Mouse (Mus musculus): ENCODE measurements at regions not wholly inside any gene's neighbourhood (a gene's known extent, or its start where the extent isn't known, plus 50 kb on each side); places are given as distances from the start of the nearest gene placed in this dataset.

DNA sequence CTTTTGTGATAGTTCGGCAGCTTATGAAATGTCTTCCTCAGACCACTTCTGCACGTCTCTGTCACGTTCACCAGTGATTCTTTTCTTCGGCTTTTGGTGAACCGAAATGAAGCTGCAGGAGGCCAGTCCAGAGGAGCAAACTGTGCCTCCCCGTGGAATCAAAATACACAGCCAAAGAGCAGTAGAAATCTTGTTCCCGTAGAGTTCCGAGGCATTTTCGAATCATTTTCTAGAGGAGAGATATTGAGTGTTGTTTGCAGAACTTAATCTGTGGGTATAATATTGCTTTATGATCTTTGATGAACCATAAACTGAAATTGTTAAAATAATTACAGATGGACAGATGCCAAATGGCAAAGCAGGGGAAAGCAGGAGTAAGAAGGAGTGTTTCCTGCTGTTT, 52.4 kb upstream of the Akirin2 start:
- WGBS, result 67% methylated on average over 9 of the region's 9 CpGs
- no peak overlapping the region for H3K4me3 ChIP-seq (ENCODE audit: low read depth, low read length)
- ATAC-seq (ENCODE audit: insufficient read depth), result no peak
- no peaks in the 10 kb centered on the region for H3K4me1 ChIP-seq (ENCODE audit: insufficient read depth)
- 0 out of 2 replicates have a peak, but pooled peaks cover 5% of the 10 kb centered on the region for H3K9me3 ChIP-seq (ENCODE audit: low read depth, low read length)
- no peaks in the 10 kb centered on the region for H3K27me3 ChIP-seq (ENCODE audit: insufficient read depth, low read length)
- peak overlapping the region; percentile 61 for H3K27ac ChIP-seq (ENCODE audit: low read depth)
- no peaks in the 10 kb centered on the region for H3K36me3 ChIP-seq (ENCODE audit: insufficient read depth)
- H3K9ac ChIP-seq, result no peak overlapping the region
- no peak for TF ChIP-seq CTCF (IDR thresholded peaks at IDR 0.05; ENCODE audit: low read depth)
- DNase-seq, result peak; percentile 57
- no peak overlapping the region for H3K4me2 ChIP-seq

DNA sequence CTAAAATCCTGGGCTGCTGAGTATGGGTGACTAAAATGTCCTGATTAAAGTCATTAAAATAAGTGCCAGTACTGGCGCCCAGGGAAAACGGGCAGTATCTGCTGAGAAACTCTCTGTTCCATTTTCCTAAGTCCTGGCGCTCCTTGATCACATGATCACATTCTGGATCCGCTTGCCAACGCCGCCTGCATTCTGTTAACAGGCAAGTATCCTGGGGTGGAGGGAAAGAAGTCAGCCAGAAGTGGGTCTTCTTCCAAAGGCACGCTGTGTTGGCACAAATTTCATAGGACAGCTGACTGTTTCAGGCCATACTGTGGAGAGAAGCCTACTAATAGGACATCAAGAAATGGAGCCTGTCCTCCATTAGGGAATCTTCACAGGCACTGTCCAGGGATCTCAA, 52.0 kb upstream of the Akirin2 start:
- DNase-seq, result peak; percentile 58
- Histone ChIP-seq H3K36me3 (ENCODE audit: insufficient read depth) (no peaks in the 10 kb centered on the region), H3K4me1 (ENCODE audit: insufficient read depth) (no peaks in the 10 kb centered on the region), H3K27me3 (ENCODE audit: insufficient read depth, low read length) (no peaks in the 10 kb centered on the region), H3K4me3 (ENCODE audit: low read depth, low read length) (no peak overlapping the region), H3K27ac (ENCODE audit: low read depth) (no peak overlapping the region; the same call in 1 of the 2 replicates), H3K9me3 (ENCODE audit: low read depth, low read length) (0 out of 2 replicates have a peak, but pooled peaks cover 5% of the 10 kb centered on the region), H3K9ac (no peak overlapping the region), H3K4me2 (no peak overlapping the region)
- ATAC-seq (ENCODE audit: insufficient read depth), result 0 out of 2 replicates have a peak, but pooled peaks have one; percentile 41
- WGBS, result 84% methylated on average over 7 of the region's 7 CpGs
- TF ChIP-seq CTCF (IDR thresholded peaks at IDR 0.05; ENCODE audit: low read depth), result no peak

DNA sequence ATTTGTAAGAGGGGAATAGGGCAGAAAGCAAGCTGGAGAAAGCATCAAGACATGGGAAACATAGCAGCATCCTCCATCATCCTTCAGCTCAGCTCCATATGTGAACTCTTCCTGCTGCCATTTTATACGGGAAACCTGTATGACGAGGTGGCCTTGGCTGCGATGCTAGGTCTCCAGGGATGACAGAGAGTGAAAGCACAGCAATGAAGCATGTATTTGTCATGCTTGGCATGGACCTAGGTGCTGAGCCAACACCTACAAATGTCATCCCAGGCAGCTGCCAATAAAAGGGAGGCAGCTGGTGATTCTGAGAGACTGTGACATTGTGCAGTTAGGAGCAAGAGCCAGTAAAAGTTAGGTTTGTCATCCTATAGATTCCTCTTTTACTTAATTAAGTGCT, 51.0 kb upstream of the Akirin2 start:
- Histone ChIP-seq H3K27ac (ENCODE audit: low read depth) (no peak overlapping the region), H3K4me2 (no peak overlapping the region), H3K9ac (no peak overlapping the region), H3K4me3 (ENCODE audit: low read depth, low read length) (no peak overlapping the region), H3K4me1 (ENCODE audit: insufficient read depth) (no peaks in the 10 kb centered on the region), H3K9me3 (ENCODE audit: low read depth, low read length) (0 out of 2 replicates have a peak, but pooled peaks cover 5% of the 10 kb centered on the region), H3K36me3 (ENCODE audit: insufficient read depth) (no peaks in the 10 kb centered on the region), H3K27me3 (ENCODE audit: insufficient read depth, low read length) (no peaks in the 10 kb centered on the region)
- WGBS, result 92% methylated on average over 3 of the region's 3 CpGs
- ATAC-seq (ENCODE audit: insufficient read depth) (no peak), DNase-seq (no peak)
- no peak for TF ChIP-seq CTCF (IDR thresholded peaks at IDR 0.05; ENCODE audit: low read depth)

Data from lung, embryonic 14.5 days (tissue).